In the genomic region with DNA sequence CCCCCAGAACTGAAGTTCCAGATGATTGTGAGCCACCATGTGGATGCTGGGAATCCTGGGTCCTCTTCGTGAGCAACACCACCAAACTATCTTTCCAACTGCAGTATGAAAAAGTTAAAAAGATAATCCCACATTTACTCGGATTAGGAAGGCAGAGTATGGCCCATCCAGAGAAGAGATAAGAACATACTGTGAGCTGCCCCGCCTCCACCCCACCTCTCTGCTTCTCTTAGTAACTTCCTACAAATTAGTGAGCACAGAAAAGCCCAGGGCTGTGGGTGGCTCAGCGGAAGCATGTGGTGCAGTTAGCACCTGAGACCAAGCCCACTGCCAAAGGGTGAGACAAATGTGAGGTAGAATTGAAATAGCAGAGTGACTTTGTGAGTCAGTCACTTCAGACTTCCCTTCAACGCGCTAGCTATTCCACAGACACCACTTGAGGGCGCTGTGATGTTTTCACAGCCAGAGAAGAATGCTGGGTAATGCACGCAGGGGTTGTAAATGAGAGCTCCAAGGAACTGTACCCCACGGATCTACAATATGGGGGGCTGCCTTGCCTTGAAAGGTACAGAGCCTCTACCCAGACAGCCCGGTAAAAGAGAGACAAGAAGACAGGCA, we compare ENCODE assay signal across 9 mouse cellular contexts.
DNase-seq lines count a peak whose midpoint lies in the region; ATAC-seq and TF ChIP-seq lines count a peak whose summit lies in the region.
"Had no signal": no experiment of that assay in that cellular context is flagged by ENCODE, and none has a peak within 500 bp of the region (broad histone marks: within the 10 kb centered on the region; RNA-seq: fewer than 3 reads in every experiment).

No protein-coding gene starts in this region.

- H3K27me3 ChIP-seq in forebrain, embryonic 14.5 days (replicated peaks; ENCODE audit: control insufficient read depth, insufficient read depth, low read length): no peaks in the 10 kb centered on the region
- H3K27me3 ChIP-seq in forebrain, embryonic 12.5 days: no peaks in the 10 kb centered on the region
- no peaks in the 10 kb centered on the region for H3K27me3 ChIP-seq in heart, embryonic 13.5 days (replicated peaks)
- H3K27me3 ChIP-seq in myocyte (ENCODE audit: control insufficient read depth, insufficient read depth, insufficient read length): no peaks in the 10 kb centered on the region

- TF ChIP-seq POLR2A in myocyte (IDR thresholded peaks at IDR 0.05; ENCODE audit: insufficient read length, low read depth): no peak

- H3ac ChIP-seq in myocyte (ENCODE audit: control insufficient read depth, insufficient read length): no peak overlapping the region

- in situ Hi-C loops in ES-E14 (cut with MboI; ENCODE audit: low sequenced_read_pairs in 2 of 2, unreplicated experiment in 2 of 2): no loop called here

- WGBS in forebrain, embryonic 14.5 days: 50% methylated on average over 10 of the region's 10 CpGs
- 47% methylated on average over 10 of the region's 10 CpGs for WGBS in forebrain, embryonic 12.5 days
- WGBS in heart, embryonic 13.5 days: 27% methylated on average over 10 of the region's 10 CpGs

- H3K4me2 ChIP-seq in forebrain, embryonic 14.5 days (ENCODE audit: low read length): no peak overlapping the region
- H3K4me2 ChIP-seq in forebrain, embryonic 12.5 days: no peak overlapping the region
- H3K4me2 ChIP-seq in heart, embryonic 13.5 days: peak overlapping the region; percentile 42; the same call in 1 of the 2 replicates
- peak overlapping the region; percentile 12 for H3K4me2 ChIP-seq in myocyte (ENCODE audit: low read depth)

- H3K9me3 ChIP-seq in forebrain, embryonic 14.5 days (replicated peaks; ENCODE audit: control insufficient read depth, low read length): no peaks in the 10 kb centered on the region
- no peaks in the 10 kb centered on the region for H3K9me3 ChIP-seq in forebrain, embryonic 12.5 days
- no peaks in the 10 kb centered on the region for H3K9me3 ChIP-seq in ES-E14 (ENCODE audit: control insufficient read depth, insufficient read depth, low read depth, low read length)
- no peaks in the 10 kb centered on the region for H3K9me3 ChIP-seq in heart, embryonic 13.5 days
- H3K9me3 ChIP-seq: G1E had no signal

- DNase-seq in forebrain, embryonic 14.5 days (ENCODE audit: low spot score): peak; percentile 12
- DNase-seq in ES-E14 (ENCODE audit: low read depth, low spot score): peak; percentile 45
- peak; percentile 34 to 48 for DNase-seq in cerebellum, postnatal 14 days
- DNase-seq in left cerebral cortex, postnatal 10 days (ENCODE audit: extremely low spot score in 1 of 2, low spot score in 2 of 2): peak; percentile 9 to 46
- peak; percentile 37 for DNase-seq in urinary bladder, postnatal 25 days (ENCODE audit: low spot score)

- H3K27ac ChIP-seq in forebrain, embryonic 14.5 days (ENCODE audit: low read depth, low read length): no peak overlapping the region
- no peak overlapping the region for H3K27ac ChIP-seq in forebrain, embryonic 12.5 days
- H3K27ac ChIP-seq in ES-E14 (ENCODE audit: insufficient read depth, low read depth, low read length, poor library complexity, severe bottlenecking): no peak overlapping the region
- H3K27ac ChIP-seq in heart, embryonic 13.5 days (replicated peaks): no peak overlapping the region

- H3K36me3 ChIP-seq in forebrain, embryonic 14.5 days (ENCODE audit: control insufficient read depth, insufficient read depth, low read length): no peaks in the 10 kb centered on the region
- H3K36me3 ChIP-seq in forebrain, embryonic 12.5 days (replicated peaks): no peaks in the 10 kb centered on the region
- H3K36me3 ChIP-seq in ES-E14 (ENCODE audit: control insufficient read depth, insufficient read depth, low read length, poor library complexity, severe bottlenecking) (no peaks in the 10 kb centered on the region), myocyte (ENCODE audit: control insufficient read depth, insufficient read depth) (no peaks in the 10 kb centered on the region)
- H3K36me3 ChIP-seq in heart, embryonic 13.5 days: no peaks in the 10 kb centered on the region
- H3K36me3 ChIP-seq: G1E had no signal

- no peaks in the 10 kb centered on the region for H3K4me1 ChIP-seq in forebrain, embryonic 14.5 days (ENCODE audit: control insufficient read depth, insufficient read depth, low read length)
- H3K4me1 ChIP-seq in forebrain, embryonic 12.5 days: no peaks in the 10 kb centered on the region
- H3K4me1 ChIP-seq in ES-E14 (ENCODE audit: control insufficient read depth in 2 of 2, insufficient read depth in 2 of 2, low read length in 2 of 2, poor library complexity in 1 of 2): 0 out of 4 replicates have a peak, but pooled peaks cover 0 to 1% of the 10 kb centered on the region in 2 experiments
- H3K4me1 ChIP-seq in heart, embryonic 13.5 days: no peaks in the 10 kb centered on the region

- intact Hi-C loops in left cerebral cortex, postnatal 10 days (cut with DNase I): no loop called here

- no peaks in the 10 kb centered on the region for H3K79me2 ChIP-seq in myocyte (ENCODE audit: control insufficient read depth, insufficient read depth)

- no peak for ATAC-seq in forebrain, embryonic 14.5 days
- no peak for ATAC-seq in forebrain, embryonic 12.5 days (ENCODE audit: low FRiP score)
- no peak for ATAC-seq in heart, embryonic 13.5 days (ENCODE audit: extremely low read depth, insufficient number of reproducible peaks, low FRiP score, low TSS enrichment)

- H3K4me3 ChIP-seq in forebrain, embryonic 14.5 days (ENCODE audit: low read depth, low read length): no peak overlapping the region
- H3K4me3 ChIP-seq in forebrain, embryonic 12.5 days (replicated peaks): no peak overlapping the region
- H3K4me3 ChIP-seq in ES-E14 (ENCODE audit: insufficient read depth in 1 of 2, low read depth in 1 of 2, low read length in 2 of 2, poor library complexity in 1 of 2, severe bottlenecking in 1 of 2) (0 out of 4 replicates have a peak overlapping the region, but pooled peaks of 1 of the 2 experiments have one; percentile 31), myocyte (no peak overlapping the region)
- peak overlapping the region; percentile 1; the same call in 1 of the 2 replicates for H3K4me3 ChIP-seq in heart, embryonic 13.5 days

- no peak overlapping the region for H3K9ac ChIP-seq in forebrain, embryonic 14.5 days (ENCODE audit: low read length)
- H3K9ac ChIP-seq in forebrain, embryonic 12.5 days: no peak overlapping the region
- H3K9ac ChIP-seq in ES-E14 (ENCODE audit: insufficient read depth, low read depth, low read length, poor library complexity, severe bottlenecking): no peak overlapping the region
- peak overlapping the region; percentile 48; the same call in 1 of the 2 replicates for H3K9ac ChIP-seq in heart, embryonic 13.5 days

TF ChIP-seq in ES-E14, 5 proteins besides CTCF, POLR2A, EP300 and RAD21:
- TF ChIP-seq HCFC1 (IDR thresholded peaks at IDR 0.05; ENCODE audit: borderline replicate concordance, insufficient read depth, low read length) (no peak), MAFK (IDR thresholded peaks at IDR 0.05; ENCODE audit: insufficient read depth, low read depth, low read length) (no peak), ZC3H11A (IDR thresholded peaks at IDR 0.05; ENCODE audit: borderline replicate concordance, low read depth, low read length) (0 out of 2 replicates have a peak, but pooled peaks have one; percentile 12), CHD2 (IDR thresholded peaks at IDR 0.05; ENCODE audit: low read depth, low read length) (no peak), ZNF384 (IDR thresholded peaks at IDR 0.05; ENCODE audit: low read depth, low read length) (no peak)

TF ChIP-seq in myocyte, 11 proteins besides CTCF, POLR2A, EP300 and RAD21:
- TF ChIP-seq MYOG (IDR thresholded peaks at IDR 0.05; ENCODE audit: control insufficient read depth in 1 of 3, insufficient read depth in 1 of 3, insufficient read length in 2 of 3, low read depth in 2 of 3): no peak
- no peak for TF ChIP-seq USF1 (IDR thresholded peaks at IDR 0.05; ENCODE audit: low read depth)
- no peak for TF ChIP-seq REST (IDR thresholded peaks at IDR 0.05; ENCODE audit: insufficient read depth, insufficient read length)

Comparison
In these comparisons a context has a peak if more than half of its experiments do, and no peak if none do; other contexts are left out.
1. H3K4me2 ChIP-seq: peak in heart, embryonic 13.5 days (single experiment) and myocyte (single experiment); none in forebrain, embryonic 14.5 days (single experiment) and forebrain, embryonic 12.5 days (single experiment).
2. Peak in every context shown above with its lines, with median percentiles within 50 percentile points of each other: DNase-seq.